Mouse (Mus musculus) left cerebral cortex, postnatal 10 days (tissue): ENCODE measurements around the gene Maip1. TPM values are rescaled to one million over a fixed set of nuclear protein-coding genes. Genes with fewer than 3 reads are reported as not detected.
A peak's percentile ranks its signal among the peaks of the same experiment; 100 is the strongest.

ENCODE experiments used
- DNase-seq, 2 experiments: peaks; one replicate each; pipeline ENCODE4 v3.0.0; 2021 to 2022; ENCODE audit warnings: low spot score in 2 of 2, mixed read lengths in 1 of 2; ENCODE audit errors: extremely low spot score in 1 of 2
- intact Hi-C: fragments of 180-260 bp; cut with DNase I; formaldehyde crosslinking; loops from one replicate; pipeline ENCODE4 v1.15.1; 2025
- total RNA-seq, 2 experiments: library from RNA; stranded (reverse); gene quantifications; 2 replicates each; pipeline ENCODE4 v1.2.3; 2021

Gene Maip1
- total RNA-seq, 2 experiments from 2014 or later = 10.7 to 11.0 TPM

- DNase-seq = no peak
- intact Hi-C loops = no loop called here
Measured at GRCm38 (mm10) chr1:57413397-57413796, 7.3 kb downstream of the Maip1 start.

DNA sequence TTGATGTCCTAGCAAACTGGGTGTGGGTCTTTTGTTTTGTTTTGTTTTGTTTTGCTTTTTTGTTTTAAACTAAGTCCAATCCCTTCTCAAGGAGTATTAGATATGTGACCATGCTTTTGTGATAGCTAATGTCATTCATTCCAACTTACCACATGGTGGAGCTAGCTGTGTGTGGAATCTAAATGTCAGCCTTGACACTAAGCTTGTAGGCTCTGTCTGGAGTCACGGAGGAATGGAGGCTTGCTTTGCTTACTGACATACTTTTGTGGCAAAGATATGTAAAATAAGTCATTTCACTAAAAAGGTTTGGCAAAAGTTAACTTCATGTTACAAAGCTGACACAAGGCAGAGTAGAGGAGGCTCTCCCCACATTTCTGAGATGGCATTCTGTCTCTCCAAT, 17.6 kb downstream of the Maip1 start:
- intact Hi-C loops = loop anchor here (2.0 to 10.0 kb wide), 3 partner anchors 721 to 971 kb away; partner anchors contain the start of gene Bzw1

DNA sequence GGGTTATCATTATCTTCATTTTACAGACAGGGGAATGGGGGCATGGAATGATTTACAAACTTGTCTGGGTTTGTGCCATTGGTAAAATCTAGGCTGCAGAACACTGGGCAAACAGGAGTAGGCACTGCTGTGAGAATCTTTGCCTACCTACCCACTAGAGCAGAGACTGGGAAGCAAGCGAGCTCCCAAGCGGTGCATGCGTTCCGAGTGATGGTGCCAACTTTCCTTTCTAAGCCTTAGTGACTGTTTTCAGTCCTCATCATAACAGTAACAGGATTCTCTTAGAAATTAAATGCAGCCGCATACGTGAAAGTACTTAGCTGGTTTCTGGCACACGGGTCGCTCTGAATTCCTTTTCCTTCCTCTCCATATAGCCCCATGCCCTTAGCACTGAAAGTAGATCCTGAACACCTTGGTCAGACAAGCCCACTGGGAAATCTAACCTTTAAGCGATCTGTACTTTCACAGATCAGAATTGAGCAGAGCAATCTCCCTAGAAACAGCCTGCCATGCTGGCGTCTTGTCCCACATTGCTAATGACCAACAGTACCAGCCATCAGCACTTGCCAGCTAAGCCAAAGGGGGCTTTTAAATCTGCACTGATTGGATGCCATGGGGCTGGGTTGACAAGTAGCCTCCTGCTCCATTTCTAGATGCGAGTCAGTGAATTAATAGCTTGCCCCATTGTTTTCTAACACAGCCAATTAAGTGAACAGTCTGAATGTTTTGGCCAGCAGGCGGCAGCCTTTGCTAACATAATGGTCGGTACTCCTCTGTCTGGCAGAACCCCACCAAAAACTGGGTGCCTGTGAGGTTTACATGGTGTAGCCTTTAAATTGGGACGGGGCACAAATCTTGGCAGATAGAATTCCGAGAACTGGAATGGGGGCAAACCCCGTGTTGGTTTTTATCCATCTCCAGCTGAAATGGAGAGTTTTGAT, 22.5 kb downstream of the Maip1 start:
- intact Hi-C loops = loop anchor here (2.0 to 10.0 kb wide), 3 partner anchors 520 to 966 kb away; partner anchors contain the start of gene Bzw1
- peak; percentile 86 to 87 for DNase-seq

More for the DNA sequence above, 17.6 kb downstream of the Maip1 start:
- peak in 1 of 2 experiments; percentile 49 for DNase-seq

DNA sequence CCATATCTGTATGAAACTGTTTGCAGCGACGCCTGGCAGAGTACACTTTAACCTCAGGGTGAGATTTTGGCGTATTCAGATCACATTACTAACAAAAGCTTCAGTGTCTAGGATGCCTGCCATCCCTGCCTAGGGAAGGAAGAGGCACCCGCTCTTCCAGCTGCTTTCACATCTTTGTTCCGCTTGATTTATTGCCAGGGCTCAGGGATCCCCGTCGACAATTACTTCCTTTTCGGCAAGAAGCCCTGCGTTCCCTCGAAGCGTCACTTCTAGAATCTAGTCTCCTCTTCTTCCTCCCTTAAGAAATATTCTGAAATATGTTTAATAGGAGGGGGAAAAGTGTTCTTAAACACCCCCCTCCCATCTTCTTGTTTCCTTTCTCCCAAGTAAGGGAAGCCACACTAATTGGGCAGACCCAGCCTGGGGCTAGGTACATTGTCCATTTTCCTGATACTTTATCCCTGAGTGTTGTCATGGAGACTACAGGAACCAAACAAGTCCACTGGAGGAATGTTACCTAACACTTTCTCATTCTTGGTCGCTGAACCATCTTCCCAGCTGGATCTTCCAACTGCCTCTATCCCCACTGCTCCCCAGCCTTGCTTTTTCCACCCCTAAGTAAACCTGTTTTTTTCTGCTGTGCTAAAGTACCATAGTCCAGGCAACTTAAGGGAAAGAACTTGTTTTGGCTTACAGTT, 23.8 kb downstream of the Maip1 start:
- peak; percentile 31 to 57 for DNase-seq
- intact Hi-C loops = loop anchor here (2.0 to 10.0 kb wide), 4 partner anchors 347 to 965 kb away; partner anchors contain the start of gene Bzw1

DNA sequence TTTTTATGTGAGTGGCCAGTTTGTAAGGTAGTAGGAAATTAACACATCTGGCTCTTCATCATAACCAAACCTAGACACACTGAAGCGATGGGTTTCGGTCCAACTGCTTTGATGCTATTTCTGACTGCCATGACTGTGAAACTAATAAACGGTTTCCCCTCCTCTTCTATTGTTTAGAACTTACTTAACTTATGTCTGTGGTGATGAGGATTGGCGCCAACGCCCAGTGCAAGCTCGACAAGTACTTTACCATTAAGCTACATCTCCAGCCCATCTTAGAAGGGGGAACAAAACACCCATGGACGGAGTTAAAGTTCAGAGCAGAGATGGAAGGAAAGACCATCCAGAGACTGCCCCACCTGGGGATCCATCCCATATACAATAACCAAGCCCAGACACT, 27.0 kb downstream of the Maip1 start:
- intact Hi-C loops = loop anchor here (5.0 kb wide), 1 partner anchor 344 kb away; no protein-coding TSS in a partner anchor
- no peak for DNase-seq

DNA sequence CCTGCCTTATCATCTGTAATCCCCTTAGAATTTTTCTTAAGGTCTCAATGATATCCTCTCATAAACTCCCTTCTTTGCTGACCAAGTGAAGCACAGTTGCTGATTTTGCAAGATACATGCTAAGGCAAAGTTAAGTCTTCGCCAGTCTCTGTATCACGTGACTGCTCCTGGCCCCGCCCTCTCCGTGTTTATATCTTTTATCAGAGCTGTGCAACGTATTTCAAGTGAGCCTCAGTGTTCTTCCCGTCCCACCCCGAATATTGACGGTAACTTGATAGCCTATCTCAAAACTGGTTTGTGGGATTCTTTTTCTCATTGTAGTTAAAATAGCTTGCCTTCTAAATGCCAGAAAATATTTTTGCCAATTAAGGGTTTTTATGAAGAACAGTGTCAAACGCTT, 30.3 kb downstream of the Maip1 start:
- intact Hi-C loops = no loop called here
- peak in 1 of 2 experiments; percentile 71 for DNase-seq

GRCm38 (mm10) chr1:57436954-57437353, 30.8 kb downstream of the Maip1 start:
- peak; percentile 23 to 26 for DNase-seq
- intact Hi-C loops = no loop called here

GRCm38 (mm10) chr1:57439026-57439425, 32.9 kb downstream of the Maip1 start:
- no peak for DNase-seq
- intact Hi-C loops = no loop called here

DNA sequence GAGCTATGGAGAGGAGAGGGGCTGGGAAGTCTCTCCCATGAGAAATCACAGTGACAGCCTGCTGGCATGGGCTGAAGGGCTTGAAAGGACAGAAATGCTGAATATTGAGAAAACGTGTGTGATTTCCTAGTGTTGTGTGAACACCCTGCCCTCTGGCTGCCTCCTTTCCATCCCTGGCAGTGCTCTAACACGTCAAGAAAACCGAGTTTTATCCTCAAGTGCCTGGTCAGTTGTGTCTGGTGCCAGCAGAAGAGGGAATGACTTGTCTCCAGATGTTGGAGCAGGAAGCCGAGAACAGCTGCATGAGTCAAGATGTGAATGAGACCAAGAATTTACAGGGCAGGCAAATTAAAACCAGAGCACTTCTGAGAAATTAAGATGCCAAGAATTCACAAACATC, 34.6 kb downstream of the Maip1 start:
- DNase-seq = no peak
- intact Hi-C loops = no loop called here

GRCm38 (mm10) chr1:57445679-57446078, 39.6 kb downstream of the Maip1 start:
- DNase-seq = no peak
- intact Hi-C loops = no loop called here

GRCm38 (mm10) chr1:57450241-57450640, 44.1 kb downstream of the Maip1 start:
- DNase-seq = no peak
- intact Hi-C loops = no loop called here

GRCm38 (mm10) chr1:57460305-57460940, 54.3 kb downstream of the Maip1 start:
- intact Hi-C loops = no loop called here
- DNase-seq = no peak

Other genes starting within 250 kb of the Maip1 start
- gene 1700066M21Rik, start 28.7 kb upstream of the Maip1 start, total RNA-seq = 10 to 100 TPM; 18.9 to 19.0 TPM
- 10 to 100 TPM; 23.3 to 25.0 TPM for gene Tyw5, start 773 bp downstream of the Maip1 start, total RNA-seq